Mouse (Mus musculus) CH12.LX (cell line): ENCODE data around the gene Gm11563. TPM values are rescaled to one million over a fixed set of nuclear protein-coding genes. Genes with fewer than 3 reads are reported as not detected.

Experiments
- DNase-seq: peaks from one replicate; pipeline ENCODE4 v3.0.0-alpha.2; 2013; ENCODE audit errors: extremely low read depth
- H3K27ac ChIP-seq: 2 replicates; pipeline ENCODE4 v1.5.1; 2012; ENCODE audit warnings: low read depth, mild to moderate bottlenecking, control low read depth, moderate library complexity; ENCODE audit not compliant: insufficient read depth
- H3K27me3 ChIP-seq: replicated peaks from 2 replicates; pipeline ENCODE3; 2012; ENCODE audit warnings: inconsistent platforms
- H3K36me3 ChIP-seq, 2 experiments: replicated peaks in 1 of 2; 2 replicates each; pipeline versions ENCODE3 to v1.6.1; 2012; ENCODE audit warnings: inconsistent platforms in 1 of 2, low read length in 1 of 2, mild to moderate bottlenecking in 1 of 2, mixed read lengths in 1 of 2, moderate library complexity in 1 of 2; ENCODE audit not compliant: control insufficient read depth in 1 of 2, insufficient read depth in 1 of 2
- H3K4me1 ChIP-seq, 2 experiments: 2 replicates each; pipeline ENCODE4 v1.6.1; 2012; ENCODE audit warnings: inconsistent platforms in 1 of 2, moderate library complexity in 1 of 2; ENCODE audit not compliant: insufficient read depth in 2 of 2, control insufficient read depth in 1 of 2
- H3K4me2 ChIP-seq: 2 replicates; pipeline ENCODE4 v1.6.1; 2012; ENCODE audit warnings: low read depth, mild to moderate bottlenecking, control low read depth; ENCODE audit not compliant: poor library complexity, insufficient read depth, severe bottlenecking
- H3K4me3 ChIP-seq, 3 experiments: fragments of 150-350 bp in 1 of 3; sonication (generic) in 1 of 3; replicated peaks in 1 of 3; 2 replicates each; pipeline versions ENCODE3 to v1.5.1; 2011 to 2012; ENCODE audit warnings: low read depth in 2 of 3, low read length in 2 of 3, mild to moderate bottlenecking in 2 of 3, moderate library complexity in 2 of 3, control low read depth in 1 of 3, improper control_type of control experiment in 1 of 3, inconsistent platforms in 1 of 3, mixed read lengths in 1 of 3; ENCODE audit not compliant: poor library complexity in 1 of 3
- H3K79me2 ChIP-seq: replicated peaks from 2 replicates; pipeline ENCODE4 v1.6.1; 2012; ENCODE audit warnings: mild to moderate bottlenecking, moderate library complexity; ENCODE audit not compliant: control insufficient read depth, poor library complexity, insufficient read depth, severe bottlenecking; ENCODE audit errors: extremely low read depth
- H3K9ac ChIP-seq: 2 replicates; pipeline ENCODE4 v1.6.1; 2012; ENCODE audit warnings: low read depth, mild to moderate bottlenecking, control low read depth, moderate library complexity; ENCODE audit not compliant: insufficient read depth
- H3K9me3 ChIP-seq: replicated peaks from 2 replicates; pipeline ENCODE3; 2012; ENCODE audit warnings: low read length, inconsistent platforms, mixed read lengths
- BHLHE40 ChIP-seq: IDR thresholded peaks from 2 replicates; pipeline ENCODE4 v1.6.1; 2011; ENCODE audit warnings: mild to moderate bottlenecking, low read depth, low read length, improper control_type of control experiment
- CHD1 ChIP-seq: IDR thresholded peaks from 2 replicates; pipeline ENCODE4 v1.6.1; 2012; ENCODE audit warnings: low read depth, low read length, improper control_type of control experiment, inconsistent platforms
- CHD2 ChIP-seq: IDR thresholded peaks from 2 replicates; pipeline ENCODE4 v1.6.1; 2011; ENCODE audit warnings: low read length, improper control_type of control experiment
- E2F4 ChIP-seq: IDR thresholded peaks from 2 replicates; pipeline ENCODE4 v1.6.1; 2011; ENCODE audit warnings: low read depth, low read length, improper control_type of control experiment; ENCODE audit not compliant: insufficient replicate concordance
- EP300 ChIP-seq: IDR thresholded peaks from 2 replicates; pipeline ENCODE4 v1.6.1; 2011; ENCODE audit warnings: low read length, improper control_type of control experiment
- GABPA ChIP-seq: IDR thresholded peaks from 2 replicates; pipeline ENCODE4 v1.6.1; 2012; ENCODE audit warnings: low read depth, low read length, improper control_type of control experiment, inconsistent platforms; ENCODE audit not compliant: insufficient replicate concordance
- HCFC1 ChIP-seq: IDR thresholded peaks from 2 replicates; pipeline ENCODE4 v1.6.1; 2012; ENCODE audit warnings: low read depth, mild to moderate bottlenecking, inconsistent platforms, low read length, improper control_type of control experiment
- IRF4 ChIP-seq: IDR thresholded peaks from 2 replicates; pipeline ENCODE4 v1.6.1; 2014; ENCODE audit warnings: low read depth, mild to moderate bottlenecking, inconsistent platforms, low read length, improper control_type of control experiment
- JUND ChIP-seq: conservative IDR thresholded peaks from 2 replicates; pipeline ENCODE4 v1.6.1; 2011; ENCODE audit warnings: low read depth, low read length, improper control_type of control experiment
- MAFK ChIP-seq: IDR thresholded peaks from 2 replicates; pipeline ENCODE4 v1.6.1; 2011; ENCODE audit warnings: low read length, improper control_type of control experiment; ENCODE audit not compliant: insufficient replicate concordance
- MAZ ChIP-seq: IDR thresholded peaks from 2 replicates; pipeline ENCODE4 v1.6.1; 2012; ENCODE audit warnings: low read depth, mild to moderate bottlenecking, inconsistent platforms, low read length, improper control_type of control experiment, moderate library complexity
- MYC ChIP-seq: IDR thresholded peaks from 2 replicates; pipeline ENCODE4 v1.6.1; 2011; ENCODE audit warnings: low read depth, mild to moderate bottlenecking, improper control_type of control experiment, low read length
- NRF1 ChIP-seq: IDR thresholded peaks from 2 replicates; pipeline ENCODE4 v1.6.1; 2014; ENCODE audit warnings: low read depth, mild to moderate bottlenecking, inconsistent platforms, low read length, improper control_type of control experiment, moderate library complexity
- PAX5 ChIP-seq: IDR thresholded peaks from 2 replicates; pipeline ENCODE4 v1.6.1; 2012; ENCODE audit warnings: low read length, inconsistent platforms, mixed read lengths
- POLR2A ChIP-seq: IDR thresholded peaks from 2 replicates; pipeline ENCODE4 v1.6.1; 2011; ENCODE audit warnings: low read depth, mild to moderate bottlenecking, improper control_type of control experiment, low read length
- RCOR1 ChIP-seq: conservative IDR thresholded peaks from 2 replicates; pipeline ENCODE4 v1.6.1; 2012; ENCODE audit warnings: low read depth, mild to moderate bottlenecking, inconsistent platforms, low read length, improper control_type of control experiment
- SMC3 ChIP-seq: IDR thresholded peaks from 2 replicates; pipeline ENCODE4 v1.6.1; 2011; ENCODE audit warnings: low read depth, low read length, improper control_type of control experiment
- UBTF ChIP-seq: IDR thresholded peaks from 2 replicates; pipeline ENCODE4 v1.6.1; 2012; ENCODE audit warnings: low read depth, mild to moderate bottlenecking, inconsistent platforms, low read length, improper control_type of control experiment, moderate library complexity
- ZC3H11A ChIP-seq: IDR thresholded peaks from 2 replicates; pipeline ENCODE4 v1.6.1; 2012; ENCODE audit warnings: low read depth, mild to moderate bottlenecking, inconsistent platforms, low read length, improper control_type of control experiment
- ZNF384 ChIP-seq: IDR thresholded peaks from 2 replicates; pipeline ENCODE4 v1.6.1; 2012; ENCODE audit warnings: low read depth, low read length, improper control_type of control experiment, inconsistent platforms
- dilution Hi-C: fragments of 300-500 bp; cut with MboI; formaldehyde crosslinking; loops from 2 replicates; pipeline ENCODE4 v1.14.3; 2020; ENCODE audit warnings: low sequenced_read_pairs; ENCODE audit not compliant: extremely low pct_unique_long_range_greater_than_20kb, extremely low pct_ligation_motif_present
- in situ Hi-C: fragments of 300-500 bp; cut with MboI; formaldehyde crosslinking; loops from 3 replicates; pipeline ENCODE4 v1.14.3; 2019; ENCODE audit warnings: low sequenced_read_pairs, low pct_ligation_motif_present, low pct_unique_long_range_greater_than_20kb, mixed read lengths
- polyA plus RNA-seq: library from polyadenylated mRNA; unstranded; fragments of >175 nt; gene quantifications from 2 replicates; pipeline ENCODE4 v1.2.1, GENCODE M21; 2012; ENCODE audit warnings: low read depth; ENCODE audit not compliant: insufficient read length
- total RNA-seq, 2 experiments: library from RNA; depleted of rRNA; stranded (reverse); fragments of 300-350 nt in 1 of 2; fragments of >200 nt in 1 of 2; gene quantifications; 2 replicates each; pipeline ENCODE4 v1.2.3; 2012 to 2014

Gm11563 gene
- total and polyA plus RNA-seq, 3 experiments: not detected

GRCm38 (mm10) chr11:99628138-99628537 is 30.6 kb downstream of the Gm11563 start, which contains the start of gene Krtap4-1:
Gene Krtap4-1 (minus strand): TSS chr11:99628238.
- no peak for DNase-seq
- no peaks in the 10 kb centered on the region for H3K36me3 ChIP-seq
- no peak within 1 kb of the TSS for H3K9ac ChIP-seq
- 0 out of 4 replicates have a peak, but pooled peaks cover 0 to 2% of the 10 kb centered on the region in 2 experiments for H3K4me1 ChIP-seq
- in situ Hi-C loops: no loop called here
- no peak within 1 kb of the TSS for H3K4me2 ChIP-seq
- dilution Hi-C loops: no loop called here
- H3K4me3 ChIP-seq: no peak within 1 kb of the TSS
- H3K27ac ChIP-seq: no peak within 1 kb of the TSS
- TF ChIP-seq HCFC1: no peak
- no peak for TF ChIP-seq CHD1
- no peak for TF ChIP-seq POLR2A
- no peak for TF ChIP-seq E2F4
- no peak for TF ChIP-seq JUND
- TF ChIP-seq UBTF: no peak
- no peak for TF ChIP-seq PAX5
- TF ChIP-seq NRF1: no peak
- no peak for TF ChIP-seq MAFK
- no peak for TF ChIP-seq CHD2
- TF ChIP-seq ZNF384: no peak
- TF ChIP-seq BHLHE40: no peak
- TF ChIP-seq RCOR1: no peak
- no peak for TF ChIP-seq GABPA
- no peak for TF ChIP-seq SMC3
- H3K27me3 ChIP-seq: peaks cover 76% of the 10 kb centered on the region
- H3K9me3 ChIP-seq: peaks cover 8% of the 10 kb centered on the region
- no peaks in the 10 kb centered on the region for H3K79me2 ChIP-seq

GRCm38 (mm10) chr11:99620335-99620734 is 38.4 kb downstream of the Gm11563 start, which contains the start of gene Gm11562:
Gene Gm11562 (minus strand): TSS chr11:99620435.
- Histone ChIP-seq H3K27ac (no peak within 1 kb of the TSS), H3K9me3 (peaks cover 4% of the 10 kb centered on the region), H3K4me3 (no peak within 1 kb of the TSS), H3K36me3 (no peaks in the 10 kb centered on the region), H3K4me2 (no peak within 1 kb of the TSS), H3K27me3 (peaks cover 85% of the 10 kb centered on the region), H3K79me2 (no peaks in the 10 kb centered on the region), H3K4me1 (no peaks in the 10 kb centered on the region), H3K9ac (no peak within 1 kb of the TSS)
- DNase-seq: no peak
- dilution Hi-C loops: no loop called here
- TF ChIP-seq EP300 (no peak), IRF4 (no peak), MAZ (no peak), ZNF384 (no peak), PAX5 (no peak), RCOR1 (no peak), MYC (no peak), NRF1 (no peak), ZC3H11A (no peak)
- in situ Hi-C loops: no loop called here
